Mouse (Mus musculus) c-Kit-negative CD71-positive TER-119-positive erythroid progenitor cells, embryonic 14.5 days (primary cell): ENCODE data around the gene 4930519P11Rik.

Experiments
- DNase-seq: peaks from one replicate; pipeline ENCODE4 v3.0.0-alpha.2; 2013; ENCODE audit warnings: low read depth, low spot score

4930519P11Rik gene

GRCm38 (mm10) chr2:154613118-154614115 lies at the start of gene 4930519P11Rik, which contains the start of gene Zfp341:
Gene 4930519P11Rik (minus strand): TSS chr2:154613437.
Gene Zfp341 (plus strand): TSS chr2:154613297.
- DNase-seq: peak; percentile 67

- no peak for DNase-seq
These were observed 46.4 kb upstream of the 4930519P11Rik start for GRCm38 (mm10) chr2:154659531-154660074.

GRCm38 (mm10) chr2:154659070-154659469 lies 45.8 kb upstream of the 4930519P11Rik start:
- no peak for DNase-seq

- DNase-seq: no peak
These were observed 44.4 kb upstream of the 4930519P11Rik start for GRCm38 (mm10) chr2:154657486-154658237.

GRCm38 (mm10) chr2:154656710-154657485 lies 43.7 kb upstream of the 4930519P11Rik start:
- peak; percentile 94 for DNase-seq

- no peak for DNase-seq
These were observed 42.7 kb upstream of the 4930519P11Rik start for GRCm38 (mm10) chr2:154655878-154656414.

GRCm38 (mm10) chr2:154654976-154655375 lies 41.7 kb upstream of the 4930519P11Rik start:
- no peak for DNase-seq

- DNase-seq: no peak
These were observed 38.1 kb upstream of the 4930519P11Rik start, which contains the start of gene Chmp4b for GRCm38 (mm10) chr2:154651363-154651762. Gene Chmp4b (plus strand): TSS chr2:154651705.

GRCm38 (mm10) chr2:154650404-154650803 lies 37.2 kb upstream of the 4930519P11Rik start:
- DNase-seq: no peak

GRCm38 (mm10) chr2:154648086-154648485 lies 34.8 kb upstream of the 4930519P11Rik start:
- DNase-seq: no peak

- DNase-seq: no peak
These were observed 33.4 kb upstream of the 4930519P11Rik start for GRCm38 (mm10) chr2:154646634-154647033.

- DNase-seq: no peak
These were observed 29.6 kb upstream of the 4930519P11Rik start for GRCm38 (mm10) chr2:154642712-154643385.

- no peak for DNase-seq
These were observed 28.8 kb upstream of the 4930519P11Rik start for GRCm38 (mm10) chr2:154642005-154642459.

GRCm38 (mm10) chr2:154641176-154641575 lies 27.9 kb upstream of the 4930519P11Rik start:
- DNase-seq: no peak

GRCm38 (mm10) chr2:154639115-154639514 lies 25.9 kb upstream of the 4930519P11Rik start:
- no peak for DNase-seq

- DNase-seq: no peak
These were observed 25.3 kb upstream of the 4930519P11Rik start for GRCm38 (mm10) chr2:154638521-154638920.

GRCm38 (mm10) chr2:154635826-154636225 lies 22.6 kb upstream of the 4930519P11Rik start:
- no peak for DNase-seq

- DNase-seq: no peak
These were observed 20.8 kb upstream of the 4930519P11Rik start for GRCm38 (mm10) chr2:154633876-154634644.

GRCm38 (mm10) chr2:154633039-154633742 lies 20.0 kb upstream of the 4930519P11Rik start:
- DNase-seq: no peak
